Mouse (Mus musculus) heart, embryonic 11.5 days (tissue): ENCODE results near the gene Gbp2b. TPM values are rescaled to one million over a fixed set of nuclear protein-coding genes. Genes with fewer than 3 reads are reported as not detected.
"Not testable (repeated sequence)": the region's sequence is repeated elsewhere in the genome, so short reads cannot be mapped to it uniquely, and the experiment has no call there.

Experiments
- ATAC-seq: fragments of 200-750 bp; cut with Nextera tagmentation; replicated peaks from 2 replicates; pipeline ENCODE4 v1.8.0; 2017; ENCODE audit warnings: moderate library complexity; ENCODE audit not compliant: insufficient number of reproducible peaks, low FRiP score, low TSS enrichment
- H3K27ac ChIP-seq: fragments of 300-500 bp; sonication (generic); 2 replicates; pipeline ENCODE4 v1.5.1; 2014; ENCODE audit warnings: mild to moderate bottlenecking, low read depth, low read length
- H3K27me3 ChIP-seq: fragments of 300-500 bp; sonication (generic); 2 replicates; pipeline ENCODE4 v1.6.1; 2014; ENCODE audit warnings: mild to moderate bottlenecking, low read length, mixed read lengths; ENCODE audit not compliant: control insufficient read depth, insufficient read depth
- H3K36me3 ChIP-seq: fragments of 300-500 bp; sonication (generic); 2 replicates; pipeline ENCODE4 v1.6.1; 2014; ENCODE audit warnings: mild to moderate bottlenecking, low read length, moderate library complexity, mixed read lengths; ENCODE audit not compliant: control insufficient read depth, insufficient read depth
- H3K4me1 ChIP-seq: fragments of 300-500 bp; sonication (generic); 2 replicates; pipeline ENCODE4 v1.6.1; 2014; ENCODE audit warnings: low read length; ENCODE audit not compliant: control insufficient read depth, insufficient read depth
- H3K4me2 ChIP-seq: fragments of 300-500 bp; sonication (generic); 2 replicates; pipeline ENCODE4 v1.6.1; 2014; ENCODE audit warnings: mild to moderate bottlenecking, moderate library complexity
- H3K4me3 ChIP-seq: fragments of 300-500 bp; sonication (generic); 2 replicates; pipeline ENCODE4 v1.5.1; 2014; ENCODE audit warnings: low read depth, low read length
- H3K9ac ChIP-seq: fragments of 300-500 bp; sonication (generic); 2 replicates; pipeline ENCODE4 v1.6.1; 2014; ENCODE audit warnings: mild to moderate bottlenecking, low read depth, low read length, moderate library complexity
- H3K9me3 ChIP-seq: fragments of 300-500 bp; sonication (generic); replicated peaks from 2 replicates; pipeline ENCODE4 v1.6.1; 2016; ENCODE audit warnings: low read length; ENCODE audit not compliant: control insufficient read depth
- WGBS: fragments of 180-500 bp; shearing (Covaris S2); extraction: QIAGEN DNeasy Blood & Tissue Kit; methylation state at CpG from one replicate; pipeline ENCODE4 v1.1.7; 2014; ENCODE audit not compliant: insufficient replicate concordance; 5-methylcytosine and 5-hydroxymethylcytosine counted together
- polyA plus RNA-seq: library from polyadenylated mRNA; unstranded; fragments of >200 nt; fragmentation: Nextera tagmentation; extraction: Ambion mirVana; gene quantifications from 2 replicates; pipeline ENCODE4 v1.2.1, GENCODE M21; 2014

Gene Gbp2b
- polyA plus RNA-seq, 1 experiment from 2014 or later: not detected

DNA sequence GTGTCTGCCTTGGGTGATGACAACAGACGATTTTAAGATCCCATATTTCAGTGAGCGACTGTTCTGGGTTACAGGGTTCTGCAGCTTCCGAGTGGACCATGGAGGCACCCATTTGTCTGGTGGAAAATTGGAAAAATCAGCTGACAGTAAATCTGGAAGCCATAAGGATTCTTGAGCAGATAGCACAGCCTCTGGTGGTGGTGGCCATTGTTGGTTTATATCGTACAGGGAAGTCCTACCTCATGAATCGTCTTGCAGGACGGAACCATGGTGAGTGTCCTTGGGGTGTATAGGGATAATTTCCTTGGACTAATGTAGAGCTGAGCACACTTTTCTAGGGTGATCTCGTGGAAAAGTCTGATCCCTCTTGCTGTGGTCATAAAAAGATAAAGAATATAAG, 33.0 kb upstream of the Gbp2b start:
- H3K9me3 ChIP-seq: no peaks in the 10 kb centered on the region
- H3K4me3 ChIP-seq: no peak overlapping the region
- H3K9ac ChIP-seq: no peak overlapping the region
- ATAC-seq: no peak
- H3K4me2 ChIP-seq: no peak overlapping the region
- no peak overlapping the region for H3K27ac ChIP-seq
- no peaks in the 10 kb centered on the region for H3K36me3 ChIP-seq
- no peaks in the 10 kb centered on the region for H3K4me1 ChIP-seq
- WGBS: 75% methylated on average over 7 of the region's 7 CpGs
- H3K27me3 ChIP-seq: no peaks in the 10 kb centered on the region

DNA sequence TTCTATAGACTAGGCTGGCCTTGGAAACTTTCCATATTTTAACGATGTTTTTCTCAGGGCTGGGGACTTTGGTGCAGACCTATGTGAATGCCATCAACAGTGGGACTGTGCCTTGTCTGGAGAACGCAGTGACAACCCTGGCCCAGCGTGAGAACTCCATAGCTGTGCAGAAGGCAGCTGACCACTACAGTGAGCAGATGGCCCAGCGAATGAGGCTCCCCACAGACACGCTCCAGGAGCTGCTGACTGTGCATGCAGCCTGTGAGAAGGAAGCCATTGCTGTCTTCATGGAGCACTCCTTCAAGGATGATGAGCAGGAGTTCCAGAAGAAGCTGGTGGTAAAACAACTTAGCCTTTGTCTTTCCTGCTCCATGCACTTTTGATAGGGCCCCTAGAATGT, 27.2 kb upstream of the Gbp2b start:
- H3K4me2 ChIP-seq, H3K9me3 ChIP-seq, H3K36me3 ChIP-seq, H3K4me3 ChIP-seq, H3K9ac ChIP-seq, H3K4me1 ChIP-seq, H3K27me3 ChIP-seq, H3K27ac ChIP-seq, ATAC-seq: not testable (repeated sequence)
- WGBS: 54% methylated on average over 5 of the region's 5 CpGs

DNA sequence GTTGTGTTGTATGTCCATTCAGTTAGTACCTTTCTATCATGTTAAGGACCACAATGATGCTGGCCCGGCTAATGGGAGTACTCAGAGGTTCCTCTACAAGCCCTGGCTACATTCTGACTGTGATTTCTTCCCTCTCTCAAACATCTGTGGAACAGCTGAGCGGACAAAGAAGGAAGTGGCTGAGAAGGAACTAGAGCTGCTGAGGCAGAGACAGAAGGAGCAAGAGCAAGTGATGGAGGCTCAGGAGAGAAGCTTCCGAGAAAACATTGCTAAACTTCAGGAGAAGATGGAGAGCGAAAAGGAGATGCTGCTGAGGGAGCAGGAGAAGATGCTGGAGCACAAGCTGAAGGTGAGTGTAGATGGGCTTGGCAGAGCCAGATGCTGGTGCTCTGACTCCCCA, 23.9 kb upstream of the Gbp2b start:
- H3K9ac ChIP-seq: no peak overlapping the region
- WGBS: 80% methylated on average over 4 of the region's 4 CpGs
- H3K4me1 ChIP-seq: no peaks in the 10 kb centered on the region

DNA sequence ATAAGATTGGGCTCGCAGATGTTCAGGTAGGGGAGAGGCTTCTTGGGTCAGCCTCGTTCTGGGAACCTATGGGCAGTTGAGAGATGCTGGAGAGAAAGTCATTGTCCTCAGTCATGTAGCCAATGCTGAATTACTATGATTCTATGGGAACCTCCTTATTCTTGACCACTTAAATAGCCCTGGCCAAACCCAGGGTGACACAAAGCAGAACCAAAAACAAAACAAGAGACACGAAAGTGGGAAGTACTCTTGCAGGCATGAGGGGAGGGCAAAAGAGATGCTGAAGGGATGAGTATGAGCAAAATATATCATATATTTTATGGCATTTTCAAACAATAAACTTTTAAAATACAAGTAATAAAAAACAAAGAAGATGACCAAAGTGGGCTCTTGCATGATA, 17.5 kb upstream of the Gbp2b start:
- no peaks in the 10 kb centered on the region for H3K4me1 ChIP-seq
- H3K36me3 ChIP-seq: no peaks in the 10 kb centered on the region
- H3K4me3 ChIP-seq: no peak overlapping the region
- H3K9me3 ChIP-seq: no peaks in the 10 kb centered on the region
- ATAC-seq: no peak
- no peak overlapping the region for H3K27ac ChIP-seq
- no peak overlapping the region for H3K9ac ChIP-seq
- WGBS: 74% methylated on average over 3 of the region's 3 CpGs
- H3K4me2 ChIP-seq: no peak overlapping the region
- H3K27me3 ChIP-seq: no peaks in the 10 kb centered on the region

More for the DNA sequence above, 23.9 kb upstream of the Gbp2b start:
- Histone ChIP-seq H3K4me3 (no peak overlapping the region), H3K4me2 (no peak overlapping the region), H3K27me3 (no peaks in the 10 kb centered on the region), H3K9me3 (no peaks in the 10 kb centered on the region), H3K27ac (no peak overlapping the region), H3K36me3 (no peaks in the 10 kb centered on the region)
- no peak for ATAC-seq

DNA sequence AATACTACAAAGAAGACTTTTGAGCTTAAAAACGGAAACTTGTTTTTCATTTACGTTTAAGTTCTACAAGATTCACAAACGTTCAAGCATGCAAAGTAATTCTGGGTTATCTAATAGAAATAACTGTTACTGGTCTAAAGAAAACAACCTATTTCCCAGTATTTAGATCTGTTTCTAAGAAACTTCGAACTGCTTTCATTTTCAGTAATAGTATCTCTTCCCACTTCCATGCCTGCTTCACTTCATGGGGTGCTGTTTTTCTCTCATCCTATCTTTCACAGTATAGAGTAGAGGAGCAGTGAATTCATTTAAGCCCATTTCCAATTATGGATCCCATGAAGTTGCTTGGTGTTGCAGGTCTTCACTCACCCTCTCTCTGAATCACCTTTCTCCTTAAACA, 16.3 kb upstream of the Gbp2b start:
- no peak overlapping the region for H3K4me2 ChIP-seq
- no peak overlapping the region for H3K4me3 ChIP-seq
- no peaks in the 10 kb centered on the region for H3K27me3 ChIP-seq
- no peaks in the 10 kb centered on the region for H3K9me3 ChIP-seq
- WGBS: 69% methylated on average over 4 of the region's 4 CpGs
- H3K4me1 ChIP-seq: no peaks in the 10 kb centered on the region
- H3K27ac ChIP-seq: no peak overlapping the region
- H3K36me3 ChIP-seq: no peaks in the 10 kb centered on the region
- no peak for ATAC-seq
- H3K9ac ChIP-seq: no peak overlapping the region

DNA sequence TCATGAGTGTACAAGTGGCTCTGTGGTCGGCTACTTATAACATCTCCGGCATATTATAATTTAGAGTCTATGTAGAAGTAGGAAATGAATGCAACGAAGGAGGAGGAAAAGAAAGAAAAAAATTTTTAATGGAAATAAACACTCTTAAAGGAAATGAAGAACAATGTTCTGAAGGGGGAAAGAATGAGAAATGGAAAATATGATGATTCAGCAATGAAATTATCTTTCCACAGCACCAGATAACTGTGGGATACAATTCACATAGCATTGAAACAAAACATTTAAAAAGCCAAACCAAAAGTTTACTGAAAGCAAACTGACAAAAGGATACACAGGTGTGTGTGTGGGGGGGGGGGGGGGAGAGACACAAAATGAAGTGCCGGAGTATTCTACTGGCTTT, 11.6 kb upstream of the Gbp2b start:
- no peak for ATAC-seq
- no peak overlapping the region for H3K27ac ChIP-seq
- 84% methylated on average over 4 of the region's 4 CpGs for WGBS

DNA sequence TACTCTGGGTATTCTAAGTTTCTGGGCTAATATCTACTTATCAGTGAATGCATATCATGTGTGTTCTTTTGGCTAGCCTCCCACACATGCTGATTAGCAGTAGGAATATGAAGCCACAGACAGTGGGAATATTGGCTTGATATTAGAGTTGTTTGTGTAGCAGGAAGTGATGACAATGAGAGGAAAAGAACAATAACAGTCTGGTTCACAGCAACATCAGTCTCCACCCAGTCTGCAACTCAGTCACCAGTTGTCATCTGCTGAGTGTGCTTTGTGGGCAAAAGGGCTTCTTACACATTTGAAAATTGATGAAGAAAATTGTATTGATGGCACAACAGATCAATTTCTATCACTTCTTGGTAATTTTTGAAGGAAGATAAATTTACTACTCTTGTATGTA, 7.3 kb upstream of the Gbp2b start:
- Histone ChIP-seq H3K4me3 (no peak overlapping the region), H3K4me1 (no peaks in the 10 kb centered on the region), H3K27ac (no peak overlapping the region), H3K27me3 (no peaks in the 10 kb centered on the region), H3K4me2 (no peak overlapping the region), H3K36me3 (no peaks in the 10 kb centered on the region), H3K9me3 (no peaks in the 10 kb centered on the region), H3K9ac (no peak overlapping the region)
- ATAC-seq: no peak

More for the DNA sequence above, 11.6 kb upstream of the Gbp2b start:
- Histone ChIP-seq H3K4me2 (no peak overlapping the region), H3K9me3 (no peaks in the 10 kb centered on the region), H3K36me3 (no peaks in the 10 kb centered on the region), H3K9ac (no peak overlapping the region), H3K27me3 (no peaks in the 10 kb centered on the region), H3K4me3 (no peak overlapping the region), H3K4me1 (no peaks in the 10 kb centered on the region)

DNA sequence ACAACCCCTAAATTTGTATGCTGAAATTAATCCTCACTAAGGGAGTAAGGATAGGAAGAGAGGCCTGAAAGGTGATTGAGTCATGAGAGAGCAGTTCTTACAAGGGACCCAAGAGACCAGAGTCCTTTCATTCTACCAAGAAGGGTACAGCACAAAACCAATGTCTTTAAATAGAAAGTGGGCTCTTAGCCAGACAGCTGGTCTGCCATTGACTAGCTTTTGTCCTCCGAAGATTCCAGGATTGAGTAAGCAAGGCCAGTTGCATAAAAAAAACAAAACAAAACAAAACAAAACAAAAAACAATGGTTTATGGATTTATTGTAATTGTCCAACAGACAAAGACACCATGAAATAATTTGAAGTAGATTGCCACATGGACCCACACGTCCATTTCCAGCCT, 5.8 kb upstream of the Gbp2b start:
- Histone ChIP-seq H3K27ac (no peak overlapping the region), H3K4me3 (no peak overlapping the region), H3K4me2 (no peak overlapping the region), H3K4me1 (no peaks in the 10 kb centered on the region), H3K36me3 (no peaks in the 10 kb centered on the region), H3K9me3 (no peaks in the 10 kb centered on the region), H3K27me3 (no peaks in the 10 kb centered on the region), H3K9ac (no peak overlapping the region)
- 83% methylated on average over 2 of the region's 2 CpGs for WGBS
- ATAC-seq: no peak

DNA sequence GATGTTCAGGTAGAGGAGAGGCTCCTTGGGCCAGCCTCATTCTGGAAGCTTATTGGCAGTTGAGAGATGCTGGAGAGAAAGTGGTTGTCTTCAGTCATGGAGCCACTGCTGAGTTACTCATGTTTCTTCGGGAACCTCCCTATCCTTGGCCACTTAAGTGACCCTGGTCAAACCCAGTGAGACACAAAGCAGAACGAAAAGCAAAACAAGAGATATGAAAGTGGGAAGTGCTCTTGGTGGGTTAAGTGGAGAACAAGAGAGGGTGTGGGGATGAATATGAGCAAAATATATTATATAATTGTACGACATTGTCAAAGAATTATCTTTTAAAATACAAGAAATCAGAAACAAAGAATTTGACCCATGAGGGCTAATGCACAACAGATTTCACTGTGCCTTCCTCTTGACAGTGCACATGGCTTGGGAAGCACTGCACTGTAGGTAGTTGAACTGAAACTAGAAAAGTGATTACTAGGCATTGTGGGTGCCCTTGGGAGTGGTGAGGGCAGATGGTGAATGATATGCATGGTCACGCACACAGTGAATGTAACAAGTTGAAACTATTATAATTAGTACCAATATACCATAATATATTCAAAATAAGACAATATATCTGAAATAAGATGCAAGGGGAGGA, 4.1 kb upstream of the Gbp2b start:
- Histone ChIP-seq H3K27ac (no peak overlapping the region), H3K36me3 (no peaks in the 10 kb centered on the region), H3K9me3 (no peaks in the 10 kb centered on the region), H3K27me3 (no peaks in the 10 kb centered on the region), H3K9ac (no peak overlapping the region), H3K4me1 (no peaks in the 10 kb centered on the region), H3K4me2 (no peak overlapping the region), H3K4me3 (no peak overlapping the region)
- 76% methylated on average over 4 of the region's 4 CpGs for WGBS
- no peak for ATAC-seq
